Mouse (Mus musculus) embryo, embryonic 11.5 days (tissue): Measurements from ENCODE around the gene Fam209.

ENCODE experiments used
- DNase-seq: peaks from one replicate; pipeline ENCODE4 v3.0.0-alpha.2; 2012; ENCODE audit warnings: low read depth, low spot score

Gene Fam209

DNA sequence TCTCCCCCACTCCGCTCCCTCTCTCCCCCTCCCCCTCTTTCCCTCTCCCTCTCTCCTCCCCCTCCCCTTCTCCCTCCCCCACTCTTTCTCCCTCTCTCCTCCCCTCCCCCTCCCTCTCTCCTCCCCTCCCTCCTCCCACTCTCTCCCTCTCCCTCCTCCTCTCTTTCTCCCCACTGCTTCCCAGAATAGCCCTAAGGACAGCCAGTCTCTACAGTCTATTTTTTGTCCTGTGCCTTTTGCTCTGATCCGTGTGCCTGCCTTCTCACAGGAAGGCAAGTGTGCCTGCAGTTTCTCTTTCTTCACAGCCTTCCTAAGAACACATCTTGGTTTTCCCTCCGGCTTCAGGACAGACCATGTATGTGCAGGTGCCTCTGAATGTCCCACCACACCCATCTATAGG is 5.0 kb downstream of the Fam209 start:
- no peak for DNase-seq

- peak; percentile 54 for DNase-seq
These were observed 5.5 kb downstream of the Fam209 start for GRCm38 (mm10) chr2:172477860-172478259.

- DNase-seq = no peak
These were observed 8.0 kb downstream of the Fam209 start for GRCm38 (mm10) chr2:172480296-172480695.

DNA sequence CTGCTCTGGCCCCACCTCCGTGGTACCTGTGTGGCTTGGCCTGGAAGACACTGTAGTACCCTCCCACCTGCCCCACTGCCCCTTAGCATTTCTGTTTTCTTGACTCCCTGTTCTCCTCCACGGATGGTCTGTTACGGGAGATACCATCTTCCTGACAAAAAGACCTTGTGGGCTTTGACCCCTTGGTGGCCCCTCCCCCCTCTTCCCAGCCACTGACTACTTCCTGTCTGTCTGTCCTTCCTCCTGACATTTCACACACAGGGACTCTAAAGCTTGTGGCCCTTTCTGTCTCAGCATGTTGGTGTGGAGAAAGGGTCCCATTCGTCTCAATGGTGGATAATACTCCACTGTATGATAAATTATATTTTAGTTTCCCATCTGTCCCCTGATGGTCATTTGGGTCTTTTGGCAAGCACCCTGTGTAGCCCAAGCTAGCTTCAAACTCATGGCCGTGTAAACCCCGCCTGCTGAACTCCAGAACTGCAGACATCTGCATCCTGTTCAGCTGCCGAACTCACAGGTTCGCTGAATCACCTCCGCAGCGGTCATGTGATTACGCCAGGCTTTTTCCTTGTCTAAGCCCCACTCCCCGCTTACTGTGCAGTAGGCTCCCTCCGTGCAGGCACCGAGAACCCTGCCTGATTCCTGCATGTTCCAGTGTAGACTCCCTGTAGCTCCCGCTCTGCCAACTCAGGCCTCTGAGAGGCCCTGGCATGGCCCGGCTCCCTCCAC is 9.5 kb downstream of the Fam209 start:
- no peak for DNase-seq

DNA sequence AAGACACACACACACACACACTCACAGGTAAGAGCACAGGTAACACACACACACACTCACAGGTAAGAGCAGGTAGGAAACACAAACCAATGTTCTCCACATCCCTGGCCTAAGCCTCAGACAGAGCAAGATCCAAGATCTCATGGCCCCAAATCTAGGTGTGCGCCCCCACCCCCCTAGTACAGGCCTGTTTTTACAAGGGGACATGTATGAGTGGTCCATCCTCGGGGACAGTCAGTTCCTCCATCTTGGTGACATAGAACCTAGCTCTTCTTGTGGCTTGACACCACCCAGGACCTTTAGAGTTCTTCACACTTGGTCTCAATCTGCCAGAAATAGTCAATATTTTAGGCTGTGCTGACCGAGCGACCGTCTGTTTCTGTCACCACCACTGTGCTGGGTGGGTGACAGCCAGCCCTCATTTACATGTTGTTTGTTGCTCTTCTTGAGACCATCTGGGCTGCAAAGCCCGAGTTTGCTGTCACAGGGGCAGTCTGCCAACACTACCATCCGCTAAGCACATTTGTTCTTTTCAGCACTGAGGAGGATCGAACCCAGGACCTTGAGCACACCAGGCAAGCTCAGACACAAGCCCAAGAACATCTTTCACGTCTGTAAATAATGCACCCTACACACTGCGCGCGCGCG is 11.6 kb downstream of the Fam209 start:
- DNase-seq = no peak

DNA sequence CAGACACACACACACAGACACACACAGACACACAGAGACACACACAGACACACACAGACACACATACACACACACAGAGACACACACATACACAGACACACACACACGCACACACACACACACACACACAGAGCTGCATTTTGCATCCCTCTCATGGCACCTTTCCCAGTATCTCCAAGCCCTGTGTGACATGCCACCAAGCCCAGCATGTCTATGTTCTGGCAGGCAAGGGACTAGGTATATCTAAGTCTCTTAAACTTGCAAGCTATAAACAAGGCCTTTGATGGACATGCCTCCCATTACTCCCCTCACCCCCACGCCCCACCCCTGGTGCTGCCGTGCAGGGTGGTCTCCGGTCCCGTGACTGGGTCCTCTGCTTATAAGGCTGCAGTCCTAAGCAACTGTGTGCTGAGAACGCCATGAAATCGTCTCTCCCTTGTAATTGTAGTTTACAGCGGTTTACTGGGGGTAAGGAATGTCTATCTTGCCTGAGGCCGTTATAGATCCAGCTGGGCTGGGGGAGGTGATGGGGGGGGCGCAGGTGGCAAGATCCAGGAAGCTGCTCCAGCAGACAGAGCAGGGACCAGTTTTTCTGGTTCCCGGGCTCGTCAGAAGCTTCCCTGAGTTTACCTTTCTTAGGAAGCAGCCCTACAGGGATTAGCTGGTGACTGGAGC is 12.5 kb downstream of the Fam209 start:
- DNase-seq = no peak

DNA sequence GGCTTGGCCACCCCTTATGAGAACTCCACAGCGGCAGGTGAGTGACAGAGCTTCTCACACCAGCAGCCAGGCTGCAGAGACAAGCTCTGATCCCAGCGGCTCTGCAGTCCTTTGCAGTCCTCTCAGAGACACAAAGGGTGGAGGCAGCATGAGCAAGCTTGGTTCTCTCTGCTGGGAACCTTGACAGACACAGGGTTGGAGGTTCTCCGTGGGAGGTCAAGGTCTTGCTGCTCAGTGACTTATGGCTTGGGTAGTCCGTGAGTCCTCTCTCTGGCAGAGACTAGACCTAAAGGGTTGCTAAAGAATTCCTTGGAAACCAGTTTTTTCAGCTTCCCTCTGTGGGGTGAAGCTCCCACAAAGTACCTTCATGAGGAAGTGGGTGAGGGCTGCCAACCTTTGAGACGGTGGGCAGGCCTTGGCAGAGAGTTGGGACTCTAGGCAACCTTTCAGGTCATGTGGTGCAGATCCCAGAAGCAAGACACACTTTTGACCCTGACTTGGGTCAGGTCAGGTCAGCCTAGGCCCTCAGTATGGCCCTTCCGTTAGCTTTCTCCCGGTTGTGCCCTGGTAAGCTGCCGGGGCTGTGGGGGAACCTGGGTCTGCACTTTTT is 24.5 kb downstream of the Fam209 start:
- DNase-seq = no peak

DNA sequence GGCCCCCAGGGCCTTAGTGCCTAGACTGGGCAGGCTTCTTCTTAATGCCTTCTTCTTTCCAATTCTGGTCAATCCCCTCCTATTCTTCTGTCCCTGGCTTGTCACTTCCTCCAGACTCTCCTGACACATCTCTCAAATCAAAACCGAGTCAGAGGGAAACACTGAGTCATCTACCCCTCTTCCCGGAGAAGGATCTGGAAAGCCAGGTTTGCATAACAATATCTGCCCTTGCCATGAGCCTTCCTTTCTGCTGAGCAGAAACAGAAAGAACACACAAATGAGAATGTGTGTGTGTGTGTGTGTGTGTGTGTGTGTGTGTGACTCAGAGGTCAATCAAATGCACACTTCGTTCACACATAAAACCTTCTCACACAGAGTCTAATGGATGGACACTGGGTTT is 26.5 kb downstream of the Fam209 start:
- no peak for DNase-seq

DNA sequence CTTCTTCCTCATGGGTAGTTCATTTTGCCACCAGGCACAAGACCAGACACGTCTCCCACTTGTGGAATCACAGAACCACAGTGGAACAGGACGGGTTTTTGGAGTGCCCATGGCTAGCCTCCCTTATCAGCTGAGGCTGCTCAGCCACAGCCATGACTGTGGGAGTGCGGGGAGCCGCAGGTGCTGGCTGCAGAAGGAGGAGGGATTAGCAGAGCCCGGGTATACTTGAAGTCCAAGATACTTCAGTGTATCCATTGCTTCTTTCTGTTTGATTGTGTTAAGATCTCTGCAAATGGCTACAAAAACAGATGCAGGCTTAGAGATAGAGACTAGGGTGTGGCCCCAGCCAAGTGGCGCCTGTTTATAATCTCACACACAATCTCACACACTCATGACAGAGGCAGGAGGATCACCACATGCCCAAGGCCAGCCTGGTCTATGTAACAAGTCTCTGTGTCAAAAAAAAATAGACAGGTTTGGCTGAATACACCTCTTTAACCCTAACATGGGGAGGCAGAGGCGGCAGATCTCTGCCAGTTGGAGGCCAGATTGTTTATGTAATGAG is 28.5 kb downstream of the Fam209 start:
- no peak for DNase-seq

DNA sequence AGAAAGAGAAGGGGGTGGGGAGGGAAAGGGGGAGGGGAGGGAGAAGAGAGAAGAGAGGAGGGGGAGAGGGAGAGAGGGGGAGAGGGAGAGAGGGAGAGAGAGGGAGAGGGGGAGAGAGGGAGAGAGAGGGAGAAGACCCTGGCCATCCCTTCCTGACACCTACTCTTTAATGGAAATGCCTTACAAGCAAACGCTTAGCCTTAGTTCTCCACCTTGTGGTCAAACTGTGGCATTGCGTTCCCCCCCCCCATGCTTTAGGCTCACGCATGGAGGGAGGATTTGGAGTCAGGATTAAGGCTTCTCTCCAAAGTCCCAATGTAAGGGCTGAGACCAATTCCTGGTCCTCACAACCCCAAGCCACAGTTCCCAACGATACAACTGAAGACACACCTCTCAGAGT is 29.0 kb downstream of the Fam209 start:
- DNase-seq = peak; percentile 40

- DNase-seq = no peak
These were observed 29.8 kb downstream of the Fam209 start for GRCm38 (mm10) chr2:172502168-172502567.

DNA sequence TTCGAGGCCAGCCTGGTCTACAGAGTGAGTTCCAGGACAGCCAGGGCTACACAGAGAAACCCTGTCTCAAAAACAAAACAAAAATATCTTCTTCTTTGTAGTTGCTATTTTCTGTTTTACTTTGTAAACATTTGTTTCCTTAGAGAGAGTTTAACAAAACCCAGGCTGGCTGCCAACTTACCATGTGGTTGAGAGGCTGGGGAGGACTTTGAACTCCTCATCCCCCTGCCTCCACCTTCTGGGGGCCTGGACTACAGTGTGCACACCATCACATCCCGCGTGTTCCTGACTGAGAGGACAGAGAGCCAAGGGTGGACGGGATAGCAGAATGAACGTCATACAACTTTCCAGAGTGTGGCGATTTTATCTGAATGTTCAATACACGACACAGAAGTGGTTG is 33.8 kb downstream of the Fam209 start:
- DNase-seq = no peak

DNA sequence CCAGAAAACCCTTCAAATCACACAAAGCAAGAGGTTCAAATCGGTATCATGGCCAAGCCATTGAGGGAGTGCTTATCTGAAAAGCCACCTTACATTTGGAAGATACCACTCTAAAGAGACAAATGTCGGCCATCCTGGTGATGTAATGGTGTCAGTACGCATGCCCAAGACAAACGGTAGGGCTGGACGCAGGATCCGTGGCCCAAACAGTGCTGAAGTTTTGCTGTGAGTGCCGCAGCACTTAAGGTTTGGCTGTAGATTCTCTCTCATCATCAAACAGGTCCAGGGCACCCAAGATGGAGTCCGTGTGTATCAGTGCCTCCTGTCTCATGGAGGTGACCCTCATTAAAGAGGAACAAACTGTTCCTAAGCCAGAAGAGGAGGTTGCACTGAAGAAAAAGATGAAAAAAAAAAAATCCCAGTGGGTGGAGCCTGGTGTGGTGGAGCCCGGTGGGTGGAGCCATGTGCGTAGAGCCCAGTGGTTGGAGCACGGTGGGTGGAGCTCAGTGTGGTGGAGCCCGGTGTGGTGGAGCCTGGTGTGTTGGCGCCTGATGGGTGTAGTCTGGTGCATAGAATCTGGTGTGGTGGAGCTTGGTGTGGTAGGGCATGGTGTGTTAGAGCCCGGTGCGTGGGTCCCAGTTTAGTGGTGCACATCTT is 37.9 kb downstream of the Fam209 start:
- no peak for DNase-seq

- DNase-seq = no peak
These were observed 38.6 kb downstream of the Fam209 start for GRCm38 (mm10) chr2:172510899-172511298.

GRCm38 (mm10) chr2:172516407-172516992 is 44.2 kb downstream of the Fam209 start:
- no peak for DNase-seq

GRCm38 (mm10) chr2:172520616-172521371 is 48.5 kb downstream of the Fam209 start:
- DNase-seq = no peak

DNA sequence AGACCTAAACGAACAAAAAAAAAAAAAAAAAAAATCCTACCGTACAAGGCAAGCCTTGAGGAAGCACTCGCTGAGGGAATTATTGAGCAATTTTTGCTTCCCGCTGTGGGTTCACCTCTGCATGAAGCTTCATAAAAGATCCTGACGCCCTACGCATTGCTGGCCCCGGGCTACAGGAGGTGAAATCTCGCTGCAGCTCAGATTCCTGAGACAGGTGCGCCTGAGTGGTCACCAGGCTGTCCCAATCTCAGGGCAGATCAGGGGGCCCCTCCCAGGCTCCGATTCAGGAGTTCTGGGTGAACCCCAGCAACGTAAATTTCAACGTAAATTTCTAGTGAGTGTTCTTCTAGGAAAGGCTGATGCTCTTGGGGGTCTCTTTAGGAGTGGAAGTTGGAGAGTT is 50.2 kb downstream of the Fam209 start:
- no peak for DNase-seq
